Mouse (Mus musculus) kidney, adult 2 months (tissue): ENCODE data around the gene Fap. TPM values are rescaled to one million over a fixed set of nuclear protein-coding genes. Genes with fewer than 3 reads are reported as not detected.

ENCODE experiments used
- DNase-seq: peaks from one replicate; pipeline ENCODE4 v3.0.0; 2021
- H3K27ac ChIP-seq: fragments of 200-500 bp; 2 replicates; pipeline ENCODE4 v1.5.1; 2012; ENCODE audit warnings: low read depth, low read length, control low read depth, inconsistent platforms; ENCODE audit not compliant: insufficient read depth
- H3K27me3 ChIP-seq: fragments of 200-500 bp; replicated peaks from 2 replicates; pipeline ENCODE4 v1.6.1; 2012; ENCODE audit warnings: mild to moderate bottlenecking, moderate library complexity, low read length, inconsistent platforms; ENCODE audit not compliant: control insufficient read depth, insufficient read depth
- H3K36me3 ChIP-seq: fragments of 200-500 bp; 2 replicates; pipeline ENCODE4 v1.6.1; 2012; ENCODE audit warnings: mild to moderate bottlenecking, moderate library complexity, low read length, inconsistent platforms; ENCODE audit not compliant: control insufficient read depth, insufficient read depth
- H3K4me1 ChIP-seq: fragments of 200-500 bp; 2 replicates; pipeline ENCODE4 v1.6.1; 2011; ENCODE audit warnings: low read length; ENCODE audit not compliant: control insufficient read depth, insufficient read depth
- H3K4me3 ChIP-seq: fragments of 200-500 bp; 2 replicates; pipeline ENCODE4 v1.5.1; 2011; ENCODE audit warnings: mild to moderate bottlenecking, low read depth, low read length, control low read depth; ENCODE audit not compliant: insufficient read depth
- CTCF ChIP-seq: fragments of 200-500 bp; conservative IDR thresholded peaks from 2 replicates; pipeline ENCODE4 v1.5.1; 2011; ENCODE audit warnings: low read depth, mild to moderate bottlenecking, control low read depth, low read length, moderate library complexity, mixed read lengths; ENCODE audit not compliant: insufficient read depth, insufficient read length
- POLR2A ChIP-seq: fragments of 200-500 bp; IDR thresholded peaks from one replicate; pipeline ENCODE4 v1.6.1; 2011; ENCODE audit warnings: low read depth, low read length, control low read depth
- WGBS: fragments of 180-500 bp; shearing (Covaris S2); methylation state at CpG from one replicate; pipeline ENCODE4 v1.1.7; 2018; 5-methylcytosine and 5-hydroxymethylcytosine counted together
- polyA plus RNA-seq: library from polyadenylated mRNA; depleted of rRNA; stranded (reverse); fragments of >200 nt; gene quantifications from 2 replicates; pipeline ENCODE4 v1.2.3, GENCODE M21; 2012

Gene Fap
- polyA plus RNA-seq, 1 experiment: 0.41 TPM

DNA sequence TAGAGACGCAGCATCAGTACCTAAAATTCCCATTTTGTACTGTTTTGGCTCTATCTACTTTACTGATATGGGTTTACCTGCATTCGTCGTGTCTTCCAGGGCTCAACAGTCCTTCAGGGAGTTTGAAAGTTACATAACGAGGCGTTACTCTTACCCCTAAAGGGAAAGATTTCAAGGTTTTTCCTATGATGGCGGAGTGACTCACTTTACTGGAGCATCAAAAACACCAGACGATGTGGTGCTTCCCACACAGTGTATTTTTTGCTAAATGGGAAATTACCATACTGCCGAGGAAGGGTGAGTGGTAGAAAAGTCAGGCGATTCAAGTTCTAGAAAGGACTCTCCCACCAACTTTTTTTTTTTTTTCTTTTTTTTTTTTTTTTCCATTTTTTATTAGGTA is 47.5 kb downstream of the Fap start:
- TF ChIP-seq CTCF (no peak), POLR2A (no peak)
- H3K27me3 ChIP-seq: no peaks in the 10 kb centered on the region
- DNase-seq: no peak
- no peak overlapping the region for H3K4me3 ChIP-seq
- no peaks in the 10 kb centered on the region for H3K4me1 ChIP-seq
- no peaks in the 10 kb centered on the region for H3K36me3 ChIP-seq
- no peak overlapping the region for H3K27ac ChIP-seq
- 96% methylated on average over 9 of the region's 9 CpGs for WGBS

DNA sequence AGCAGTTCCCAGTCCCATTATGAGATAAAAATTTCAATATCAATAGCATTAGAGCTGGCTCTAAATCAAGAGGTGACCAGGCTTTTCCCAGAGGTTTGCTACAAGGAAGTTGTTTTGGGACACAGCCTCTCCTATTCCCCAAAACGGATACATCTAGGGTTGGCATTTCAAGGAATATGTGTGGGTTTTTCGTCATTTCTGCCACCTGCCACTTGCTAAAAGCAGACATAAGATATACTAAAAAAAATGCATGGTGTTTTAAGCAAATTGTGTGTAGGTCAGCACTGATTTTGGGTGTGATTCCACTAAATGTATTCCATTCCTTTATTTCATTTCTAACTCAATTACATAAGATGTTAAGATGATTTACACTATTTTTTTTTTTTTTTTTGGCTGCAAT is 56.1 kb downstream of the Fap start:
- Histone ChIP-seq H3K27ac (no peak overlapping the region), H3K36me3 (no peaks in the 10 kb centered on the region), H3K27me3 (no peaks in the 10 kb centered on the region), H3K4me1 (no peaks in the 10 kb centered on the region), H3K4me3 (no peak overlapping the region)
- no peak for DNase-seq
- TF ChIP-seq POLR2A: no peak
- no peak for TF ChIP-seq CTCF
- 77% methylated on average over 2 of the region's 2 CpGs for WGBS

DNA sequence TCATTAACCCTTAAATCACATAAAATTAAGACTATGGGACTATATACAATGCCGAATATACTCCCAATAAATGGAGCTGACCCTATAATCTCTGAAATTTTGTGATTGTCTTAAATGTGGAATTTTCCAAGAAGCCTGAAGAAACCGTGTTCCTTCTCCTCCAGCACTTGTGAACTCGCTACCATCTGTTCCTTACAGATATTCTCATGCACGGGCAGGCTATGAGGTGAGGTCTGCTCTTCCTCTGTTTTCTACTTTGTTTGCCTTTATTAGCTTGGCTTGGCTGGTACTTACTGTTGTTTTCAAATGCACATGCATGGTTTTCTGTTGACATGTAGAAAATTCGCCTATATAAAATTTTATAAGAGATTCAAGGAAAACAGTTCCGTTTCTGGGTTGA is 59.4 kb downstream of the Fap start:
- TF ChIP-seq POLR2A (no peak), CTCF (no peak)
- no peak overlapping the region for H3K27ac ChIP-seq
- H3K4me1 ChIP-seq: no peaks in the 10 kb centered on the region
- H3K36me3 ChIP-seq: no peaks in the 10 kb centered on the region
- H3K4me3 ChIP-seq: no peak overlapping the region
- H3K27me3 ChIP-seq: no peaks in the 10 kb centered on the region
- no peak for DNase-seq
- WGBS: 88% methylated on average over 6 of the region's 6 CpGs

DNA sequence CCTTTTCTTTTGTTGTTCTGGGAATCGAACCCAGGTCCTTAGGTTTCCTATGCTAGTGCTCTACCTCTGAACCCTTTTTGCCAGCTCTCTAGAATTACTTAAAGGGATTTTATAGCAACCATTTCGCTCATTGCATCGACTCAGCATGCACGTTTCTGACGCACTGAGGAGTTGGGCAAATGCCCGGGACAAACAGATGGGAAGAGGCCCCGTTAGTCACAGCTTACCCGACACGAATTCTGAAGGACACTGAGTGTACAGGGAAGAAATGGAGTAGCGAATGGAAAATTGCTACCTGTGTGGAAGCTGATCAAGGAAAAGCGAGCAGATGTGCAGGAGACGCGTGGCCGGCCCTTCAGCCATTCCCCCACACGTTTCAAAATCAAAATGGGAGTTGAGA is 60.4 kb downstream of the Fap start:
- 91% methylated on average over 15 of the region's 15 CpGs for WGBS
- Histone ChIP-seq H3K27ac (no peak overlapping the region), H3K36me3 (no peaks in the 10 kb centered on the region), H3K4me3 (no peak overlapping the region), H3K4me1 (no peaks in the 10 kb centered on the region), H3K27me3 (no peaks in the 10 kb centered on the region)
- no peak for TF ChIP-seq CTCF
- no peak for TF ChIP-seq POLR2A
- DNase-seq: no peak

DNA sequence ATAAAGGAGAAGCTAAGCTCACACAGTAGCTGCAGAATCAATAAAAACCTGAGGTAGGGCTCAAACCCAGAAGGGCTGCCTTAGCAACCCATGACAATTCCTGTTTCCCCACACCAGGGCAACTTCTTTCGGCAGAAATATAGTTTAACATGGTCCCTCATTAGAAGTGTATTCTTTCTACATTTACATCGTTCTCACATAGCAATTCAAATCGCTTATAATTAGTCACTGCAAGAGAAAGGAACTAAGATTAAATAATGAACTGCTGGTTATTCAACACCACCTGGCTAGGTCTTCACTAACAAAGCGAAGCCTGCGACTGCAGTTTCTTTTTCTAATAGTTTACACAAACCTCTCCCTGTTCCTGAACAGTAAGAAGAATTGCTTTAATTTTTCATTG is 66.7 kb downstream of the Fap start:
- TF ChIP-seq CTCF: no peak
- TF ChIP-seq POLR2A: no peak
- H3K27me3 ChIP-seq: no peaks in the 10 kb centered on the region
- H3K27ac ChIP-seq: no peak overlapping the region
- H3K36me3 ChIP-seq: no peaks in the 10 kb centered on the region
- H3K4me3 ChIP-seq: no peak overlapping the region
- no peak for DNase-seq
- no peaks in the 10 kb centered on the region for H3K4me1 ChIP-seq
- WGBS: 88% methylated on average over 5 of the region's 5 CpGs

DNA sequence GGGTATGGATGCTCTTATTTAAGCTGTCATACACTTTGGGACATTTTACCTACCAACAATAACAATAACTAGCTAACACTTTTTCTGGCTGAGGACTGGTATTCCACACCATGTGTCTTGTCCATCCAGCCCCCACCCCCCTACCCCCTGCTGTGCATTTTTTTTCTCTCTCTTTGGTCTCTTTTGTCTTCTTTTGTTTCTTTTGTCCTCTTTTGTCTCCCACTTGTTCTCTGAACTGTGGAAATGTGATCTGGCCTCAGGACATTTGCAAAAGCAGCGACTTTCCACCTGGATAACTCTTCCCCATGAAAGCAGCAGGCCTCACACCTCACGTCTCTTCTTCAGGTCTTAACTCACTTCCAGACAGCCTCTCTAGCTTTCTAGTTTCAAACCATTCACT is 67.4 kb downstream of the Fap start:
- WGBS: 73% methylated on average over 2 of the region's 2 CpGs
- TF ChIP-seq CTCF (no peak), POLR2A (no peak)
- Histone ChIP-seq H3K27ac (no peak overlapping the region), H3K4me3 (no peak overlapping the region), H3K27me3 (no peaks in the 10 kb centered on the region), H3K4me1 (no peaks in the 10 kb centered on the region), H3K36me3 (no peaks in the 10 kb centered on the region)
- no peak for DNase-seq

DNA sequence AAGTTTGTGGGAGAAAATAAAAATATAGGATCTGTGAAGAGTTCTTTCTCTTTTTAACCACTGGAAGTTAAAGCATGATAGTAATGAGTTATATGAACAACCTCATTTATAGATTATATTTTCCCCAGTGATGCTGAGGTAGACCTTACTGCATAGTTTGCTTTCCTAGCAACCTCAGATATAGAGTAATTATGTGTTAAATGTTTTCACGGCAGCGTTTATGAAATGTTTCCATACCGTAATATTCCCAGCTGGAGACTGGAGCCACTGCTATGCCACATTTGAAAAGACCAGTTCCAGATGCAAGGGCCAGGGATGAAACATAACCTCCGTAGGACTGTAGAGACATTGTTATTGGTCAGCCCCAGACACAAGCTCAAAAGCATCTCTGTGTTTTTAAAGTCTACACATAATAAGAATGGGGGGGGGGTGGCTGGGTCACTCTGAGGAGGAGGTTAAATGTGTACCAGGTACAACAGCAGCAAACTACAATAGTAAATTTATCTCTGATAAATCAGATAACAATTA is 69.5 kb downstream of the Fap start:
- 88% methylated on average over 4 of the region's 4 CpGs for WGBS
- no peak for TF ChIP-seq CTCF
- TF ChIP-seq POLR2A: no peak
- no peaks in the 10 kb centered on the region for H3K36me3 ChIP-seq
- H3K27me3 ChIP-seq: no peaks in the 10 kb centered on the region
- no peak overlapping the region for H3K27ac ChIP-seq
- H3K4me1 ChIP-seq: no peaks in the 10 kb centered on the region
- no peak overlapping the region for H3K4me3 ChIP-seq
- DNase-seq: no peak

DNA sequence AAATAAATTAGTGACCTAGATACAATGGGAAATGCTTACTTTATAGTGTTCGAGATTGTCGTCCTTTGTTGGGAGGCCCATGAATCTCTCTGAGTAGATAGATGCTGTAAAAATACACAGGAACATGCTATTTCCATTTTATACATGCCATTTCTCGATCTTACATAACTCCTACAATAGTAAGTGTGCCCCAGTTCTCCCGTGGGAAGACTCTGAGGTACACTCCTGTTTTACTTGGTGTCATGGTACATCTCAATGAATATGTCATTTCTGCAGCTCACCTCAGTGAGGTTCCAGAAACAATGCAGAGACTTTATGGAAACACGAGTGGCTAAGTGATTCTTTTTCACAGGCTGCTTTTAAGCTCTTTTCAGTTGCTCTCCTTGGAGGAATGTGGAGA is 70.5 kb downstream of the Fap start:
- H3K4me1 ChIP-seq: no peaks in the 10 kb centered on the region
- H3K27ac ChIP-seq: no peak overlapping the region
- DNase-seq: no peak
- 75% methylated on average over 5 of the region's 5 CpGs for WGBS
- no peaks in the 10 kb centered on the region for H3K27me3 ChIP-seq
- no peak for TF ChIP-seq CTCF
- TF ChIP-seq POLR2A: no peak
- no peak overlapping the region for H3K4me3 ChIP-seq
- no peaks in the 10 kb centered on the region for H3K36me3 ChIP-seq
